Mouse (Mus musculus) left cerebral cortex, adult 11 months (tissue): ENCODE data around the gene Il21.
A peak's percentile ranks its signal among the peaks of the same experiment; 100 is the strongest.

ENCODE experiments used
- DNase-seq: peaks from one replicate; pipeline ENCODE4 v3.0.0; 2022; ENCODE audit warnings: low spot score

The Il21 gene

DNA sequence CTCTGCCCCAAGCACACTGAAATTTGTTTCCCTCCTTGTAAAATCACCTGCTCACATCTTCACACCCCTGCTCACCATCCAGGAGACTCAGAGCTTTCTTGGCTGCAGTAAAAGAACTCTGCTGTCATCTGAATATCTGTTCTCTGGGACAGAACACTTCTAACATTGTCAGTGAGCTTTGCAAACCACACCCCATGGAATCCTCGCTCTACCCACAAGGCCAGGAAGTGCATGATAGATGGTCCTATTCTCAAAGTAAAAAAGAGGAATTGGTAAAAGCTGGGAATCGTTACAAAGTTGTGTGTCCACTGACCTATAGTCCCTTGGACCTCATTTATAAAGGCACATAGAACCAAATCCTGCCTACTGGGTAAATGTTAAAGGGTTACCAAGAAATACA is 40.5 kb downstream of the Il21 start:
- no peak for DNase-seq

DNA sequence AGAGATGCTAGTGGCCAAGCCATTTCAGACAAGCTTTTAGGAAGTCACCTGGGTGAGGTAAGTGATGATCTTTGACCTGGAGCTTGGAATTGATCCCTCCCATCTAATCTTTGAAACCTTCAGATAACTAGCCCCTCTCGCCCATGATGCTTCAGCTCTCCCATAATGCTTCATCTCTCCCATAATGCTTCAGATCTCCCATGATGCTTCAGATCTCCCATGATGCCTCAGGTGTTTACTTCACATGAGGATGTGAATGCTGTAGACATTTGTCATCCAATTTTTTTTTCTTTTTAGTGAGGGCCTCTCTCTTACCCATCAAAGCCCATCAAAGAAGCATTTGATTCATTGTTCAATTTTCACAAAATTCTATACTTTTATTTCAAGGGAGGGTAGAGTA is 46.9 kb downstream of the Il21 start:
- DNase-seq, result no peak

DNA sequence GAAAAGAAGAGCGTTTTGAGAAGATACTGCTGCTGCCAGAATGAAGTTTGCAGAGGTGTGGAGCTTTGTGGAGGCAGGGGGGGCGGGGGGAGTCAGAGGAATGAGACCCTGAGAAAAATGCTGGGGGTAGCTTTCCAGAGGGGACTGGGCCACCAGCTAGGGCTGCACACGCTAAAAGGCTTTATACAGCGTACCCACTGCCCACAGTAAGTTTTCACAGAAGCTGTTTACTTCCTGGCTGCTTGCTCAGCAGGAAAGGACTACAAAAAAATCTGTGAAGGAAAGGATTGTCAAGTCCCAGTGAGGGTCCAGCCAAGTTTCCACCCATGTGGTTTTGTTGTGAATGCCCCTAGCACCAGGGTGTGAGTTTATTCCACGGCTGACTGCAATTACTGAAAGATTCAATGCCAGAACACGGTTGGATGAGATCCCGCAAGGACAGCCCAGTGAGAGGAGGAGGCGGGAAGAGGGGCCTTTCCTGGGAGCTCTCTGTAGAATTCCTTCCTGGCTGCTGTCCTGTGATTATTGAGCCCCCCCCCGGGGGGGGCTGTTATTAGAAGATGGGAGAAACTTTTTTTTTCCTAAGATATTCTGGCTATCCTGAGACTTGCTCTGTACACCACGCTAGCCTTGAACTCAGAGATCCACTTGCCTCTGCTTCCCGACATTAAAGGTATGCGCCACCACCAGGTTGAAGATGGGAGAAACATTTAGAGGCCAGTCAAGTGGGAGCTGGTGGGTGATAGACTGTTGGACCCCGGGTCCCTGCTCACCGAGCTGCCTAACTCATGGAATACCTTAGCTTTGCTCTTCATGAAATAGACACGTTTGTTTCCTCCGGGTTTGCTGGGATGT is 49.8 kb downstream of the Il21 start:
- peak; percentile 22 for DNase-seq

- no peak for DNase-seq
These were observed 51.4 kb downstream of the Il21 start for GRCm38 (mm10) chr3:37181041-37181440.

GRCm38 (mm10) chr3:37180039-37180743 is 52.2 kb downstream of the Il21 start:
- no peak for DNase-seq

DNA sequence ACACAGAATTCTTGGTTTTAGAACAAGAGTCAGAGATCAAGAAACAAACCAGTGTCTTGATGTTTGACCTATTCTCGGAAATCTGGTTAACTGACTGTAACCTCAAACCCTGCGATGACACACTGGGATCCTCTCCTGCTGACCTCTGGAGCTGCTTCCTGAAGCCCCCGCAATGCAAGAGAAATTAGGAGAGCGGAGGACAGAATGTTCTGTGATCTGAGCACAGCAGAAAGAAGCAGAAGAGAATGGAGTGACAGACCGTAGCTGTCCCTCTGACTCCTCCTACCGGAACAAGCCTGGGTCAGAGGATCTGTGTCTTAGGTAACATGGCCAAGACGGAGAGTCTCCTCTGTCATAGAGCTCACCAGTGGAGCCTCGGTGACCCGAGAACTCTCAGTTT is 53.0 kb downstream of the Il21 start:
- no peak for DNase-seq

- no peak for DNase-seq
These were observed 57.5 kb downstream of the Il21 start for GRCm38 (mm10) chr3:37174711-37175572.

DNA sequence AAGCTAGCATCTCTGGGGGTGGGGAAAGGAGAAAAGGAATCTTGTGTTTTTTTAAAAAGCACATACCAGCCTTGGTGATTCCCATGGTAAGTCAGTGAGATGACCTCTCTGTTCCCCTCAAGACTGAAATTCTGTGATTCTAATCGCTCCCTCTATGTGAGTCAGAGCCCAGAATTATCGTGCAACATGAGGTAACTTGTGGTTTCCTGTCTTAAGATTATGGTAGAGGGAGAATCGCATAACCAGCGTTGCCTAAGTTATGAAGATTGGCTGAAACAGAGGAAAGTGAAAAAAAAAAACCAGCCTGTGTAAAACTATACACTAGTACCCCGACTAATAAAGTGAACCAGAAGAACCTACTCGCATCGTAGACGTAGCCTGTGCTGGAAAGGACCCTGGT is 59.2 kb downstream of the Il21 start:
- DNase-seq, result no peak
